Mouse (Mus musculus) midbrain, embryonic 12.5 days (tissue): ENCODE measurements around the gene Nt5c1a. TPM values are rescaled to one million over a fixed set of nuclear protein-coding genes. Genes with fewer than 3 reads are reported as not detected.

Source experiments
- ATAC-seq: fragments of 200-750 bp; cut with Nextera tagmentation; 2 replicates; pipeline ENCODE4 v1.8.0; 2017; ENCODE audit warnings: low read depth, moderate TSS enrichment, moderate library complexity; ENCODE audit not compliant: low FRiP score
- H3K27ac ChIP-seq: fragments of 300-500 bp; sonication (generic); replicated peaks from 2 replicates; pipeline ENCODE4 v1.5.1; 2016; ENCODE audit warnings: mild to moderate bottlenecking
- H3K27me3 ChIP-seq: fragments of 300-500 bp; sonication (generic); 2 replicates; pipeline ENCODE4 v1.6.1; 2016; ENCODE audit warnings: mild to moderate bottlenecking
- H3K36me3 ChIP-seq: fragments of 300-500 bp; sonication (generic); 2 replicates; pipeline ENCODE4 v1.6.1; 2016
- H3K4me1 ChIP-seq: fragments of 300-500 bp; sonication (generic); 2 replicates; pipeline ENCODE4 v1.6.1; 2016
- H3K4me2 ChIP-seq: fragments of 300-500 bp; sonication (generic); replicated peaks from 2 replicates; pipeline ENCODE4 v1.6.1; 2016; ENCODE audit warnings: mild to moderate bottlenecking, moderate library complexity
- H3K4me3 ChIP-seq: fragments of 300-500 bp; sonication (generic); 2 replicates; pipeline ENCODE4 v1.5.1; 2016; ENCODE audit warnings: mild to moderate bottlenecking
- H3K9ac ChIP-seq: fragments of 300-500 bp; sonication (generic); replicated peaks from 2 replicates; pipeline ENCODE4 v1.6.1; 2016; ENCODE audit warnings: mild to moderate bottlenecking, moderate library complexity
- H3K9me3 ChIP-seq: fragments of 300-500 bp; sonication (generic); 2 replicates; pipeline ENCODE4 v1.6.1; 2016; ENCODE audit warnings: mild to moderate bottlenecking
- WGBS: fragments of 180-500 bp; shearing (Covaris S2); methylation state at CpG from one replicate; pipeline ENCODE4 v1.1.7; 2016; 5-methylcytosine and 5-hydroxymethylcytosine counted together
- polyA plus RNA-seq: library from polyadenylated mRNA; unstranded; fragments of >200 nt; fragmentation: Nextera tagmentation; extraction: Ambion mirVana; gene quantifications from 2 replicates; pipeline ENCODE4 v1.2.1, GENCODE M21; 2016

Gene Nt5c1a
- polyA plus RNA-seq, 1 experiment from 2014 or later, result not detected

DNA sequence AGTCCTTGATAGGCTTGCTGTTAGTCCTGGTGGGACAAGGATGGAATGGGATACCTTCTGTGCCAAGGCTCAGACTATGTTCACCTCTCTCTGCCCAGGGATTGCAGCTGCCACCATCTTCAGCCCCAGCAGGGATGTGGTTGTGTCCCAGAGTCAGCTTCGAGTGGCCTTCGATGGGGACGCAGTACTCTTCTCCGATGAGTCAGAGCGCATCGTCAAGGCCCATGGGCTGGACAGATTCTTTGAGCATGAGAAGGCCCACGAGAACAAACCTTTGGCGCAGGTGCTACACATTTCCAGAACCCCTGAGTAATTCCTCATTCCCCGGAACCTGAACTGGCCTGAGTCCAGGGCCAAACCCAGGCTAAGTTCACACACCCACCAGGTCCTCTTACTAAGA, 12.7 kb downstream of the Nt5c1a start:
- no peak overlapping the region for H3K27ac ChIP-seq
- H3K9ac ChIP-seq, result no peak overlapping the region
- H3K36me3 ChIP-seq, result no peaks in the 10 kb centered on the region
- H3K27me3 ChIP-seq, result peaks cover 20% of the 10 kb centered on the region
- no peak overlapping the region for H3K4me2 ChIP-seq
- peaks cover 9% of the 10 kb centered on the region; the same call in 1 of the 2 replicates for H3K4me1 ChIP-seq
- no peak for ATAC-seq
- no peak overlapping the region for H3K4me3 ChIP-seq
- WGBS, result 94% methylated on average over 9 of the region's 9 CpGs
- no peaks in the 10 kb centered on the region for H3K9me3 ChIP-seq

DNA sequence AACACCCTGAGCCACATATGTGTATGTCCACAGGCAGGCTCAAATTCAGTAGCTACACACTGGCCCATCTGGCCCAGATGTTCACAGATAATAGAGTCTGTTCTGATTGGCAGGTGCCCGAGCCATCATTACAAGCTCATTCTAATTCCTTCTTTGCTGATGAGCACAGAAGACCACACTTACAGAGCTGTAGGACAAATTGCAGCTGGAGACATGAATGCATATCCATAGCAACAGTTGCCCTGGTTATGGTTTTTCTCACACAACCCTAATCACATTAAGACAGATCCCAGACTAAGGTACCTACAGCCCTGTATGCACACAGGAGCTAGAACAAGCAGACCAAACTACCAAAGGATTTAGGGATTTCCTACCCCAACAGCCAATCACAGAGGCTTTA, 14.1 kb downstream of the Nt5c1a start:
- Histone ChIP-seq H3K9ac (no peak overlapping the region), H3K27ac (no peak overlapping the region), H3K36me3 (no peaks in the 10 kb centered on the region), H3K4me3 (no peak overlapping the region), H3K4me2 (no peak overlapping the region), H3K9me3 (no peaks in the 10 kb centered on the region), H3K27me3 (peaks cover 15% of the 10 kb centered on the region), H3K4me1 (peaks cover 9% of the 10 kb centered on the region; the same call in 1 of the 2 replicates)
- WGBS, result 66% methylated on average over 1 of the region's 1 CpGs
- no peak for ATAC-seq

DNA sequence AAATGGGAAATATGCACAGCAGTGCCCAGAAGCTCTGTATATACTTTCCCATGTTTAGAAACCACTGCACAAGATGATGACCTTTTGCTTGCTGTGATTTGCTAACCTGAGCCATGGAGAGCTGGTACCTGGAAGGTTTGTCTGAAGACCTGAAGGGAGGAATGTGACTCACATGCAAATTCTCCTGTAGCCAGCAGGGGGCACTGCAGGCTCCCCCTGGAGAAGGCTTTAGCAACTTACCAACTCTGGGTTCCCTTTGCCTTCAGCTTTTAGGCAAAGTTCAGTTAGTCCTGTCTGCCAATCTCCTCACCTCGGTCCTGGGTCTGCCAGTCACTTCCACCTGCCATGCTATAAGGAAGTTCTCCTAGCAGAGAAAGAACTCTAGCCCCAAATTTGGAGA, 15.5 kb downstream of the Nt5c1a start:
- peaks cover 15% of the 10 kb centered on the region for H3K27me3 ChIP-seq
- no peak for ATAC-seq
- H3K9me3 ChIP-seq, result no peaks in the 10 kb centered on the region
- no peak overlapping the region for H3K9ac ChIP-seq
- H3K4me3 ChIP-seq, result no peak overlapping the region
- H3K4me2 ChIP-seq, result no peak overlapping the region
- WGBS, result 12% methylated on average over 1 of the region's 1 CpGs
- peaks cover 9% of the 10 kb centered on the region; the same call in 1 of the 2 replicates for H3K4me1 ChIP-seq
- no peaks in the 10 kb centered on the region for H3K36me3 ChIP-seq
- no peak overlapping the region for H3K27ac ChIP-seq

DNA sequence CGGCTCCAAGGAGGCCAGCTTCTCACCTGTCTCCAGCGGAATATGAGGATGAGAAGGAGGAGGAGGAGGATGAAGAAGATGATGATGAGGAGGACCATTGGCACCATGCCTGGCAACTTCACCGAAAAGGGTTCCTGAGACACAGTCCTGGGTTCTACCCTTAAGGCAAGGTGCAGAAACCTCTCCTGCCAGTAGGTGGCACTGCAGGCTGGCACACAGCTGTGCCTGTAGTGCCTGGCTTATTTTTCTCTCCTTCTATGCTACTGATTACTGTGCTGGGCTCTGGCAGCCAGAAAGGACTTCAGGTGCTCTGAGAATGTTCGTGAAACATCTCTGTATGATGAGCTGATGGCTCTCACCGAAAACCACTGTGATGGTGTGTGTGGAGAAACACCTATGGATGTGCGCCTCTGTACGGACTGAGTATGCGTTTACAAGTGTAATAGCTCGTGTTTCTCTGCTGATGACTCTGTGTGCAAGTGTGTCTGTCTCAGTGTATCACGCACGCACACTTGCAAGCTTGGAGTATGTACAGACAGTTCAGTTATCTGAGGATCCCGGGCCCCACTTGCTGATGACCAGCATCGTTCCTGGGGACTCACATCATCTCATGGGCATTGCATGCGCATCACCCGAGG, 18.5 kb downstream of the Nt5c1a start:
- Histone ChIP-seq H3K9me3 (no peaks in the 10 kb centered on the region), H3K9ac (no peak overlapping the region), H3K4me3 (no peak overlapping the region), H3K27me3 (peaks cover 15% of the 10 kb centered on the region), H3K27ac (no peak overlapping the region), H3K4me1 (peaks cover 4% of the 10 kb centered on the region; the same call in 1 of the 2 replicates), H3K36me3 (no peaks in the 10 kb centered on the region), H3K4me2 (no peak overlapping the region)
- 75% methylated on average over 15 of the region's 15 CpGs for WGBS
- peak; percentile 80 for ATAC-seq

DNA sequence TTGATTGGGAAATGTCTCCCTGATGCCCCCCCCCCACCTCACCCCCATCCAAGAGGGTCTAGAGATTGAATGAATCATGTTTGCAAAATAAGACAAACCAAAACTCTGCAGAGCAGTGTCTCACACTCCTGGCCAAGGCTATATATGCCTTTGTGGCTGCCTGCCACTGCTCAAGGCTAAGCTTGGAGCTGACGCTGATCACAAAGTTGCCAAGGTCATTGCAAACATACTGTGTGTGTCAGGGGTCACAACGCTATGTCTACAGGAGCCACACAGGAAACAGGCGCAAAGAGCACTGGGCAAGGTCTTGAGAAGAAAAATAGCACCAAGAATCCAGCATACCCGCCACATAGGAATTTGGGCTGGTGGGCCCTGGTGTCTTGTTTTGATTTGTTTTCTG, 19.3 kb downstream of the Nt5c1a start:
- no peak overlapping the region for H3K4me2 ChIP-seq
- H3K4me1 ChIP-seq, result no peaks in the 10 kb centered on the region
- H3K4me3 ChIP-seq, result no peak overlapping the region
- no peak for ATAC-seq
- H3K36me3 ChIP-seq, result no peaks in the 10 kb centered on the region
- no peaks in the 10 kb centered on the region for H3K9me3 ChIP-seq
- peaks cover 15% of the 10 kb centered on the region for H3K27me3 ChIP-seq
- H3K9ac ChIP-seq, result no peak overlapping the region
- H3K27ac ChIP-seq, result no peak overlapping the region
- 84% methylated on average over 4 of the region's 4 CpGs for WGBS

DNA sequence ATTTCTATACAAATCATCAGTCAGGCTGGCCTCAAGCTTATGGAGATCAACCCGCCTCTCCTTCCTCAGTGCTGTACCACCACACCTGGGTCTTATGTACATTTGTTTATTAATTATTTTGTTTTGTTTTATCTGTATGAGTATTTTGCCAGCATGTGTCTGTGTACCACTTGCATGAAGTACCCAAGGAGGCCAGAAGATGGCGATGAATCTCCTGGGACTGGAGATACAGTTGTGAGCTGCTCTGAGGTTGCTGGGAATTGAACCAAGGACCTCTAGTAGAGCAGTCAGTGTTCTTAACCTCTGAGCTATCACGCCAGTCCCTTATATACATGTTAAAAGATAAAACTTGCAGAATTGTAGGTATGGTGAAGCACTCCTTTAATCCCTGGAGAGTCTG, 22.0 kb downstream of the Nt5c1a start:
- no peaks in the 10 kb centered on the region for H3K4me1 ChIP-seq
- no peak for ATAC-seq
- peaks cover 5% of the 10 kb centered on the region for H3K27me3 ChIP-seq
- no peak overlapping the region for H3K4me2 ChIP-seq
- H3K9ac ChIP-seq, result no peak overlapping the region
- WGBS, result 47% methylated on average over 3 of the region's 3 CpGs
- no peaks in the 10 kb centered on the region for H3K36me3 ChIP-seq
- H3K9me3 ChIP-seq, result no peaks in the 10 kb centered on the region
- H3K27ac ChIP-seq, result no peak overlapping the region
- no peak overlapping the region for H3K4me3 ChIP-seq

DNA sequence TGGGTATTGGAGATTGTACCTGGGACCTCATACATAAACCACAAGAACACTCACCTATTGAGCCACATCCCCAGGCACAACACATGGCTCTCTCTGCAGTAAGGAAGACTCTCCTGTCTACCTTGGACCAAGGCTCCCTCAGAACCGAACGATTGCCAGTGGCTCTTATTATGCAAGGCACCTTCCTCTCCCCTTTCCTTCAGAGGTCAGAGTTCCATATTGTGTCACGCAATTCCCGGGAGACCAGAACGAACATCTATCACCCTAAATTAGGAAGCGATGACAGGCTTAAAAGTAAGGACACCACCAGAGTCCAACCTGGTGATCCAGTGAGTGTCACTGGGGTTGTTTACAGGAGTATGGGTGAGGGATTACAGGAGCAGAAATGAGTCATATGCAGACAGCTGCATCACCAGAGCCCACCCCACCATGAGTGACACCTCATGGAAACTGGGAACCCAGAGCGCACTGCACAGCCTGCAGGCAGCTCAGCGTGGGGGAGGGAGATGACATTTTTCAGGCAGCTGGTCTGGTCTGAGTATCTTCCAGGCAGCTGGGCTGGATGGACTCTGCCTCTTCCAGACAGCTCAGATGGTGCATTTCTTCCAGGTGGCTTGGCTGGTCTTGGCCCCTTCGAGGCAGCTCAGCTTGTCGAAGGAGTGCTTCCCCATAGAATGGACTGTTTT, 24.6 kb downstream of the Nt5c1a start:
- H3K9me3 ChIP-seq, result no peaks in the 10 kb centered on the region
- H3K27me3 ChIP-seq, result peaks cover 10% of the 10 kb centered on the region; the same call in 1 of the 2 replicates
- H3K27ac ChIP-seq, result no peak overlapping the region
- 86% methylated on average over 10 of the region's 10 CpGs for WGBS
- ATAC-seq, result no peak
- H3K9ac ChIP-seq, result no peak overlapping the region
- no peaks in the 10 kb centered on the region for H3K4me1 ChIP-seq
- H3K4me3 ChIP-seq, result no peak overlapping the region
- no peak overlapping the region for H3K4me2 ChIP-seq
- H3K36me3 ChIP-seq, result no peaks in the 10 kb centered on the region

DNA sequence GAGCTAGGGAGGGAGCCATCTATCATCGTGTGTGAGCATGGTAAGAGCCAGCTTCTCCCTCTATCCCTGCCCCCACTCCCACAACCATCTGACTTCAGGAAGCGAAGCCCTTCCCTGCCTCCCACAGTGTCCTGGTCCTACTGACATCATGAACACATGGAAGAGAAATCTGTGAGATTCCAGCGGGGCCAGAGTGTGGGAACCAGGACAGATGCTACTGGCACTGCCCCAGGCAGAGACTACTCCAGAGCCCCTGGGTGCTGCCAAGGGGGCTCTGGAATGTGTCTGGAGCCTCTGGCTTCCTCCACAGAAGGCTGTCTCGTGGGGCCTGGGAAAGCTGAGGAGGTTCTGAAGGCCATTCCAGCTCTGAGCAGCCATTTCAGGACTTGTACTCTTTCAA, 26.4 kb downstream of the Nt5c1a start:
- ATAC-seq, result no peak
- H3K4me3 ChIP-seq, result no peak overlapping the region
- no peak overlapping the region for H3K9ac ChIP-seq
- 49% methylated on average over 4 of the region's 4 CpGs for WGBS
- no peak overlapping the region for H3K27ac ChIP-seq
- H3K36me3 ChIP-seq, result no peaks in the 10 kb centered on the region
- no peak overlapping the region for H3K4me2 ChIP-seq
- no peaks in the 10 kb centered on the region for H3K9me3 ChIP-seq
- peaks cover 18% of the 10 kb centered on the region for H3K27me3 ChIP-seq
- H3K4me1 ChIP-seq, result no peaks in the 10 kb centered on the region

DNA sequence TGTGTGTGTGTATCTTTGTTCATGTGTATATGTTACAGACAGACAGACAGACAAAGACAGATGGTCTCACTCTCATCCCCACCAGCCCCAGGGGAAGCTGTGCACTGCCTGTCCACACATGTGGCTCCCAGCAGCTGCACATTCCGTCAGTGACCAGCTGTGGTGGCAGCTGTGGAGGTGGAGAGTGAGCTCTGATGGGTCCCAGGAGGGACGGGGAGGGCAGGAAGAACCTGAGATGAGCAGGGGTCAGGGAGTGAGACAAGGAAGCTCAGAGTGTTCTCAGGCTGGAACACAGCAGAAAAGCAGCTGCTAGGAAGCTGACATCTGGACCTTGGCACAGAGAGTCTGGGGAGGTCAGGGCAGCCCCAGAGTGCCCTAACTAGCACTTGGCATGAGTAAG, 27.0 kb downstream of the Nt5c1a start:
- ATAC-seq, result no peak
- Histone ChIP-seq H3K27ac (no peak overlapping the region), H3K9ac (no peak overlapping the region), H3K4me3 (no peak overlapping the region), H3K9me3 (no peaks in the 10 kb centered on the region), H3K4me2 (no peak overlapping the region), H3K4me1 (peaks cover 2% of the 10 kb centered on the region), H3K27me3 (peaks cover 24% of the 10 kb centered on the region), H3K36me3 (no peaks in the 10 kb centered on the region)
- WGBS, result 42% methylated on average over 2 of the region's 2 CpGs

DNA sequence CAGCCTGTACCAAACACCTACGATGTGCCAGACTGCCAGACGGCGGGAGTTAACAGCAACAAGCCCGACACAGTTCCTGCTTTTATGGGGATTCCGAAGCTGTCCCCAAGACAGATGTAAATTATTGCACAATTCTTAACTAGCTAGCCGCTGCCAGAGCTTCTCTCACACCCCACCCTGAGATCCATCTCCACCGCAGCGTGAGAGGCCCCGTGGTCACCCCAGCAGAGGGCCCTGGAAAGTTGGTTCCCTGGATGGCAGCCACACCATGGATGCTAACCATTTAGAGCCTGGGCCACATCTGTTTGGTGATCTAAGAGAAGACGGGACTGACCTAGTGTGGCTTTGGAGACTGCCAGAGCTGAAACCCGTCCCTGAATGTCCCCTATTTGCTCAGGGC, 27.9 kb downstream of the Nt5c1a start:
- H3K9me3 ChIP-seq, result no peaks in the 10 kb centered on the region
- WGBS, result 85% methylated on average over 11 of the region's 11 CpGs
- no peak overlapping the region for H3K9ac ChIP-seq
- H3K4me1 ChIP-seq, result peaks cover 10% of the 10 kb centered on the region
- H3K27me3 ChIP-seq, result peaks cover 33% of the 10 kb centered on the region
- H3K36me3 ChIP-seq, result no peaks in the 10 kb centered on the region
- no peak overlapping the region for H3K4me3 ChIP-seq
- H3K4me2 ChIP-seq, result no peak overlapping the region
- ATAC-seq, result no peak
- H3K27ac ChIP-seq, result no peak overlapping the region

DNA sequence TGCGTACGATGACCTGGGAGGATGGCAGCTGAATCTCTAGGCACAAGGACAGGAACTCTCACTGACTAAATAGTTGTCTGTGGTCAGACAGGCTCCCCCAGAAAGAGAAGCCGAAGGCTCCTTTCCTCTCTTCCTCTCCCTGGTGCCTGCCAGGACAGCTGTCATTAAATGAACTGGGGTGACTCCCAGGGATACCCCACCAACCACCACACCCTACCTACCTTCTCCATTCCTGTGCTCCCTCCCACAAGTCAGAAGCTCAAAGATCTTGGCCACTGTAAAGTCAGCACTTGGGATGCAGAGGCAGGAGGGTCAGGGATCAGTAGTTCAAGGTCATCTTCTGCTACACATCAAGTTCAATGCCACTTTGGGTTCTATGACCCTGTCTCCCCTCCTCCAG, 31.5 kb downstream of the Nt5c1a start:
- 73% methylated on average over 3 of the region's 3 CpGs for WGBS

DNA sequence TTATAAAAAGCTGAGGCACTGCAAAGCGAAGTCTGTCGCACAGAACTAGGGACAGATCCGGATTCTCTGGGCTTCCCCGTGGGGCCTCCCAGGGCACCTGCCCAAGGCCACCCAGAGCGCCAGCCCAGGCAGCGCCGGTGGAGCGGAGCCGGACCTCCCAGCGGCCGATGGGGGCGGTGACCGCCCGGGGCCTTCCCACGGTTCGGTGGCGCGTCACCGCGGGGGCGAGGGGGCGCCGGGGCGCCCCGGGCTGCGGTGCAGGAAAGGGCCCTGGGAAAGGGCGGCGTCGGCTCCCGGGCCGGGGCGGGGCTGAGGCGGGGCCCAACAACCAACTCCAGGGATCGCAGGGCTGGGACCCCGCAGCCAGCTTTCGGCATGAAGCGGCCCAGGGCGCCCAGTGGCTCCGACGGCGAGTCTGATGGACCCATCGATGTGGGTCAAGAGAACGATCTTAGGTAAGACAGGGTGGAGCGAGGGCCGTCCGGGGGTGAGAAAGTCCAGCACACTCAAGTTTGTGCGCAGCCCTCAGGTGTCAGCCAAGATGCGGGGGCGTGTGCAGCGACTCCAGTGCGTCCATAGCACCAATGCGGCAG, 32.3 kb downstream of the Nt5c1a start, which contains the start of gene Heyl:
Gene Heyl, plus strand, starts transcription at position 65 of the 593 bp plus-strand sequence.
- Histone ChIP-seq H3K4me2 (peak within 1 kb of the TSS; percentile 84), H3K27ac (no peak within 1 kb of the TSS), H3K4me3 (peak within 1 kb of the TSS; percentile 48), H3K9ac (peak within 1 kb of the TSS; percentile 50), H3K9me3 (no peaks in the 10 kb centered on the region; the same call in 1 of the 2 replicates), H3K27me3 (peaks cover 74% of the 10 kb centered on the region), H3K36me3 (no peaks in the 10 kb centered on the region), H3K4me1 (peaks cover 15% of the 10 kb centered on the region)
- ATAC-seq, result peak; percentile 58
- WGBS, result 3% methylated on average over 48 of the region's 52 CpGs

More for the DNA sequence above, 31.5 kb downstream of the Nt5c1a start:
- H3K27ac ChIP-seq, result no peak overlapping the region
- no peak overlapping the region for H3K4me3 ChIP-seq
- no peaks in the 10 kb centered on the region; the same call in 1 of the 2 replicates for H3K9me3 ChIP-seq
- H3K9ac ChIP-seq, result no peak overlapping the region
- ATAC-seq, result no peak
- peaks cover 66% of the 10 kb centered on the region for H3K27me3 ChIP-seq
- peaks cover 13% of the 10 kb centered on the region for H3K4me1 ChIP-seq
- no peaks in the 10 kb centered on the region for H3K36me3 ChIP-seq
- H3K4me2 ChIP-seq, result no peak overlapping the region
